Mouse (Mus musculus) liver, adult (tissue): Measurements from ENCODE around the gene Ap1b1.
A peak's percentile ranks its signal among the peaks of the same experiment; 100 is the strongest.

Source experiments
- GATA4 ChIP-seq: IDR thresholded peaks from 2 replicates; pipeline ENCODE4 v1.6.1; 2014; ENCODE audit warnings: mild to moderate bottlenecking, low read length; ENCODE audit not compliant: insufficient replicate concordance

The Ap1b1 gene

DNA sequence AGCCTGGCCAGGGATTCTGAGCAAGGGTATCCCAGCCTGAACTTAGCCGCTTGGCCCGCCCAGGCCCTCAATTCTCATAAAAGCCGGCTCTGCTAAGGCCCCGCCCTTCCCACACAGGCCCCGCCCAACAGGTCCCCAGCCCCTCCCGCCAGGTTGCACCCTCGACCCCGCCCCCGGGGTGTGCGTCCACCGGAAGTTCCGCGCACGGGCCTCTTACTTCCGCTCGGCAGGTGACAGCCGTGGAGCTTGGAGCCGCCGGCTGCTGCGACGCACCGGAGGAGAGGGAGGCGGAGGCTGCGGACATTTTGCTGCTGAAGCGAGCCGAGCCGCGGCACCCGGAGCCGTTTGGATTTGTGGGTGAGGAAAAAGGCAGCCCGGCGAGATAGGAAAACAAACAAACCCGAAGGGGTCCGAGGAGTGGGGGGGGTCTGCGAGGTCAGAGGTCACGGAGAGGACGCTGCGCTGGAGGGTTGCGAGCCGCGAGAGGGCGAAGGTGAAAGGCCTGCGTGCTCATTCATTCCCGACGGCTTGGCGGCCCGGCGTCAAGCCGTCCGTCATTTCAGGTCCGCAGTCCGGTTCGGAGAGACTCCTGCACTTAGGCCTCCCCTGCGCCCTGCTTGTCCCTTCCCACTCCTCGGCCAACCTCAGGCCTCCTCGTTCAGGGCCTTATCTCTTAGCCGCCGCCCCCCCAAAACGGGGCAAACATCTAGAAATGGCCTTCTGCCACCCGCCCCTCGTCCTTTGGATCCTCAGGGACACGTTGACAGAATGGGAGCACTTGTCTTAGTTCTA, at the start of gene Ap1b1:
Gene Ap1b1 (plus strand): TSS at position 130 of the 792 bp plus-strand sequence.
- TF ChIP-seq GATA4 = peak; percentile 23; the same call in 1 of the 2 replicates

DNA sequence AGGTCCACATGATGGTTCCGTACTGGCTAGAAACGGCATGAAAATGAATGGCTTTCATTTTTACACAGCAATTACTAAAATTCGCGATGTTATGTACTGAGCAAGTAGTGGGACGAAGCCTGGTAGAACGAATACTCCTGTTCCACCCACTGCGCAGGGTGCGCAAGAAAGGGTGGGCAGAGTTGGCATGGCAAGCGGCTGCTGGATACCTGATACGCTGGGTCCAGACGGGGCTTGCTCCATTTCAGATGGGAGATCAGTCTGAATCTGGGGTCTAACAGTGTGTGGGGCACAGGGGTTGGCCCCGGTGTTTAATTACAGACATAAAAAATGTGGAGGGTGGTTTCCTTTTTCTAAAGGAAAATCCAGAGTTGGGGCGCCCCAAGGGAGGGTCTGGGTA, 40.1 kb upstream of the Ap1b1 start:
- no peak for TF ChIP-seq GATA4

GRCm38 (mm10) chr11:4946947-4947812, 39.4 kb upstream of the Ap1b1 start:
- no peak for TF ChIP-seq GATA4

- TF ChIP-seq GATA4 = no peak
Observed at GRCm38 (mm10) chr11:4947813-4948174, 38.8 kb upstream of the Ap1b1 start, which contains the start of gene Nefh. Gene Nefh, minus strand, starts transcription at chr11:4948064.

- no peak for TF ChIP-seq GATA4
Observed at GRCm38 (mm10) chr11:4948792-4949191, 37.8 kb upstream of the Ap1b1 start.

DNA sequence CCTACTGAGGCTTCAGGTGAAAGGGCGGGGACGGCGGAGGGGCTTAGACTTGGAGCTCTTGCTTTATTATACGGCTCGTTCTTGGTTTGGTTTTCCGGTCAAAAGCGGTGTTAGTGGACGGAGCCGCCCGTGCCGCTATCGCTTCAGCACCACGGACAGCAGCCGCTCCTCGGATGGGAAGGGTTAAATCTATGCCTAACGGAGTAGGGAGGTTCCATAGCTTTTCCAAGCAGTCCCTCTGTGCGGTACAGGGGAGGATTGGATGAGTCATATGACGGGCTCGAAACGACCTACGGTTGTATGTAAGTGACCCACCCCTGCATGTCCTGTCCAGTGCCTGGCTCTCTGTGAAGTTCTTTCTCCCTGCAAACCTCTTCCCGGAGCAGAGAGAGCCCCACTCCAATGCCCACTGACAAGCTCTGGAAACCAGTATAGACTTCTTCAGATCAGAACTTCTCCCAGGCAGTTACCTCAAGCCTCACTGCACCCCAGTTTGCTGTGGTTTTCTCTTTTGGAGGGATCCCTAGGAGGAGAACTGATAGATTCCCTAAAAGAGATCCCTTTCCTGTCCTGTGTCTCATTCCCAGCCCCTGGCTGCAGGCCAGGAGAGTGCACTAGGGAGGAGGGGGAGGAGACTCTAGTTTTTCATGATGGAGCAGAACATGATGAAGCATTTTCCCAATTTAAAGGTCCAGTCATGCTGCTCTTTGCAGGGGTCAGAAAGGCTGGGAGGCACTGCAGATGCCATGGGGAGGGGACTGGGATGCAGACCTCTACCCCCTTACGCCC, 37.2 kb upstream of the Ap1b1 start:
- TF ChIP-seq GATA4 = 0 out of 2 replicates have a peak, but pooled peaks have one; percentile 17

DNA sequence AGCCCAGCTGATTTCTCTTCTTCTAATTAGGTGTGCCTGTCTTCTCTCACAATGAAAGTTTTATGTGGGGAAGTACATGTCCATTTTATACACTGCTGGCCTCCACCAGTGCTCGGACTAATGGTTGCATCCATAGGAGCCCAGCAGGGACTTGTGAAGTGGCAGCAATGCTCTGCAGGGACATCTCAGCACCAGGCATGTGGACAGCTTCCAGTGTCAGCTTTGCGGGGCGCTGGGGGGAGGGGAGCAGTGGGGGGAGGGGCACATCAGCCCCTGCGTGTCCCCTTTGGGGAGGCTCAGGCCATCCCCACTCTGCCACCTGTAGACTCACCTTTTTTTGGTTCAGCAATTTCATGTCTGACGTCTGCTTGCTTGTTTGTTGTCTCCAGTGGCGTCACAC, 33.2 kb upstream of the Ap1b1 start:
- TF ChIP-seq GATA4 = no peak

DNA sequence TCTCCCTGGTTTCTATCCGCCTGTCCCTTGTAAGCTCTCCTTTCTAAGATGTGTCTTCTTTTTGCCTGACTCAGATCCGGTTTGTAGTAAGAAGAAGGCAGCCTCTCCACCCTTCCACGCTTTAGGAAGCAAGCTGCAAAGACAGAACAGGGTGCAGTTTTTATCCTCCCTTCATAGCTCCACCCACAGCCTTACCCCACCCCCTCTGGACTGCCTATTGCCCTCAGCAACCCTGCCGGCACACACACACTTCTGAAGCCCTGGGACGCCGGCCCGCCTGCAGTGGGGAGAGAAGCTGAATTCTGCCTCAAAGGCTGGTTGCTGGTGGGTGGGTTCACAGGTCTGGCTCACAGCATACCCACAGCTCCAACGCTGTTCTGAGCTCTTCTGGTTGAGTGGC, 32.7 kb upstream of the Ap1b1 start:
- TF ChIP-seq GATA4 = no peak

DNA sequence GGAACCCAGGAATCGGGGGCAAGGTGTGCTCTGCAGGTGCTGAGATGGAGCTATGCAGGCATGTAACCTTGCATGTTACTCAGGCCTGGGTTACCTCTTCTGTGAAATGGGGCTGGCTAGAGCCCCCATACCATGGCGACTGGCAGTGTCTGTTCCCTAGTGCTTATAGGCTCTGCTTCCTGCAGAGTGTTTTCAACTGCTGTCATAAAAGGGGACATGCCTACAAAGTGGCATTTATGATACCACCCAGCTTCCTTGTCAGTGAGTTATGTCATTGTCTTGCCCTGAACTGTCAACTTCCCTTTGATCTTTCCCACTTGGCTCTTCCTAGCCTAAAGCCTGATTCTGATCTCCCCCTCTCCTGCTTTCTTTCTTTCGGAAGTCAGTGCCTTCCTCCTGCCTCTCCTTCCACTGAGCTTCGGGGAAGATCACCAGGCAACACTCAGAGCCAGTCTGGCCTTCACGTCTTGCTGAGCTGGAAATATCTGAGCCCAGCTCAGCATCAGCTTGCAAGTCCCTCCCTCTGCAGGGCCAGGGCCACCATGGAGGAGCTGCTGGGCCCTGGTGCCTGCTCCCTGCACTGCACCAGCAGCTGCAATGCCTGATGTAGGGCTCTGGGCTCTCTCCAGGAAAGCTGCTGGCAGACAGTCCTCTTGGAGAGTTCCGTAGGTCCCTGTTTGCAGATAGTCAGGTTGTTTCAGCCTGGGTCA, 23.4 kb upstream of the Ap1b1 start:
- no peak for TF ChIP-seq GATA4

GRCm38 (mm10) chr11:4966325-4966724, 20.3 kb upstream of the Ap1b1 start:
- TF ChIP-seq GATA4 = no peak

DNA sequence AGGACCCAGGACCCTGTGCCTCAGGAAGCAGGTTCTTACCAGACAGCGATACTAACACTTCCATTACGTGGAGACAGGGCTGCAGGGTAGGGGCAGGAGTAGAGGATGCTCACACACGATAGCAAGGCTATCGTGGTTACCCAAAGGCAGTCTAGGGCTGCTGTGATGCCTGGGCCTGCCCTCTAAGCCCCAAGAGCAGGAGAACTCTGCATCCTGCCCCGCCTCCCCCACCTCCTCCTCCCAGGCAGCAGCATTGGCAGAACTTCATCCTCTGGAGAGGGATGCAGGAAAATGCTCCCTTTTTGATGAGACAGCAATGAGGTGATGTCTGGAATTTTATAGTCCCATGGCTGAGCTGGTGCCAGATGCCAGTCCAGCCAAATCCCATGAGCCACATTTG, 19.7 kb upstream of the Ap1b1 start:
- TF ChIP-seq GATA4 = no peak

DNA sequence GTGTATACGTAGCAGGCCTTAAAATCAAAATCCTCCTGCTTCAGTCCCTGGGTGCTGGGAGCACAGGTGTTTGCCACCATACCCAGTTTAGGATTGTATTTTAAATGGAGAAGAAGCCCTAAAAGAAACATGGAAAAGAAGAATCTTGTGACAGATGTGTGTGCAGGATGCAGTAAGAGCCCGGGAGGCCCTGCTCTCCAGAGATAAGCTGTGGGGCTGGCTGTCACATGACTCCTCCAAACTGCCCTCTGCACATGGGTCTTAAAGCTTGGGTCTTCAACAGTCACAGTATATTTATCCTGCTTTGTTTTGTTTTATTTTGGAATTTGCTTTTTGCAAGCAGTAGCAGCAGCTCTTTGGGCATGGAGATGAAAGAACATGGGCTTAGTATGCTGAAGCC, 19.1 kb upstream of the Ap1b1 start:
- TF ChIP-seq GATA4 = no peak

GRCm38 (mm10) chr11:4968376-4968775, 18.2 kb upstream of the Ap1b1 start:
- no peak for TF ChIP-seq GATA4

GRCm38 (mm10) chr11:4972967-4973870, 13.4 kb upstream of the Ap1b1 start:
- no peak for TF ChIP-seq GATA4
